Comparison of ENCODE assay signal across 10 mouse cellular contexts in genomic region chr3:54672557-54673529, GRCm38 (mm10). TPM values are rescaled to one million over a fixed set of nuclear protein-coding genes. Genes with fewer than 3 reads are reported as not detected.
DNase-seq lines count a peak whose midpoint lies in the region; ATAC-seq and TF ChIP-seq lines count a peak whose summit lies in the region.
"Had no signal": no experiment of that assay in that cellular context is flagged by ENCODE, and none has a peak within 500 bp of the region (broad histone marks: within the 10 kb centered on the region; RNA-seq: fewer than 3 reads in every experiment).

No protein-coding gene starts in this region.

- ATAC-seq in hematopoietic stem cell, adult 5-6 weeks (replicated peaks in 1 of 2; ENCODE audit: insufficient read depth in 1 of 2, low FRiP score in 2 of 2, low TSS enrichment in 1 of 2, low read depth in 1 of 2, poor library complexity in 2 of 2, severe bottlenecking in 2 of 2): peak; percentile 71 to 88

- peak; percentile 46; the same call in 1 of the 2 replicates for TF ChIP-seq CTCF in cortical plate, adult 2 months (IDR thresholded peaks at IDR 0.05; ENCODE audit: extremely low read depth, insufficient read depth, low read length)
- peak; percentile 84 for TF ChIP-seq CTCF in left cerebral cortex, adult 2 months (IDR thresholded peaks at IDR 0.05)

- intact Hi-C loops in left cerebral cortex, adult 2 months (cut with DNase I): loop anchor here (1.0 to 10.0 kb wide), 4 partner anchors 316 to 1148 kb away; no protein-coding TSS in a partner anchor

- peaks cover 2% of the 10 kb centered on the region; the same call in 1 of the 2 replicates for H3K4me1 ChIP-seq in cortical plate, adult 2 months (ENCODE audit: control insufficient read depth, insufficient read depth, low read length)
- H3K4me1 ChIP-seq: heart, embryonic 13.5 days had no signal

- no peak for TF ChIP-seq POLR2A in cortical plate, adult 2 months (IDR thresholded peaks at IDR 0.05; ENCODE audit: extremely low read depth, insufficient read depth, low read length)

- H3K4me3 ChIP-seq in cortical plate, adult 2 months (ENCODE audit: insufficient read depth, low read length): no peak overlapping the region
- no peak overlapping the region for H3K4me3 ChIP-seq in left cerebral cortex, adult 2 months
- H3K4me3 ChIP-seq: heart, embryonic 13.5 days had no signal

- peak; percentile 26 for DNase-seq in gastrocnemius, postnatal 10 days
- no peak for DNase-seq in gastrocnemius, adult 8-10 months (ENCODE audit: low spot score in 2 of 2)
- DNase-seq in A20 (ENCODE audit: low read depth, low spot score): peak; percentile 38
- DNase-seq in left cerebral cortex, adult 2 months (ENCODE audit: extremely low spot score in 1 of 2, low spot score in 2 of 2): peak; percentile 38 to 41
- DNase-seq in retina, embryonic 14.5 days (ENCODE audit: low spot score): peak; percentile 62
- DNase-seq in adrenal gland, postnatal 25 days: no peak

- H3K27ac ChIP-seq in cortical plate, adult 2 months (ENCODE audit: insufficient read depth, low read length): no peak overlapping the region
- no peak overlapping the region for H3K27ac ChIP-seq in left cerebral cortex, adult 2 months
- H3K27ac ChIP-seq: heart, embryonic 13.5 days had no signal

RNA-seq across cellular contexts. Expression of gene Supt20, which starts 19.8 kb away (rescaled TPM):
- 10 to 100 TPM; 25.7 to 26.3 TPM for total RNA-seq in gastrocnemius, postnatal 10 days (2021)
- 10 to 100 TPM in 2 of 4 experiments, 1 to 10 TPM in 2; 9.0 to 13.8 (median 10.8) TPM for total RNA-seq in gastrocnemius, adult 8-10 months (2022)
- 45.0 and 50.3 TPM in 2 replicates for polyA plus RNA-seq in cortical plate, adult 2 months (2012; rRNA removed)
- total RNA-seq in hematopoietic stem cell, adult 5-6 weeks (2017): 112 and 116 TPM in 2 replicates
- total RNA-seq in left cerebral cortex, adult 2 months (2021): 10 to 100 TPM; 37.6 to 48.2 TPM
- total RNA-seq in adrenal gland, postnatal 25 days (2021): 54.4 and 68.9 TPM in 2 replicates

RNA-seq across cellular contexts. Expression of gene Gm21958, which starts 41.3 kb away (rescaled TPM):
- total RNA-seq in gastrocnemius, postnatal 10 days (2021): not detected
- total RNA-seq in gastrocnemius, adult 8-10 months (2022): not detected
- polyA plus RNA-seq in cortical plate, adult 2 months (2012; rRNA removed): not detected in 2 replicates
- total RNA-seq in hematopoietic stem cell, adult 5-6 weeks (2017): not detected in 2 replicates
- total RNA-seq in left cerebral cortex, adult 2 months (2021): not detected
- total RNA-seq in adrenal gland, postnatal 25 days (2021): not detected in 2 replicates
- total RNA-seq: G1E had no signal
- polyA plus RNA-seq: G1E had no signal

Comparison
In these comparisons a context has a peak if more than half of its experiments do, and no peak if none do; other contexts are left out.
1. DNase-seq: peak in gastrocnemius, postnatal 10 days (single experiment), A20 (single experiment), left cerebral cortex, adult 2 months (2 of 2) and retina, embryonic 14.5 days (single experiment); none in gastrocnemius, adult 8-10 months (0 of 2) and adrenal gland, postnatal 25 days (single experiment).